Mouse (Mus musculus): ENCODE measurements around the gene Klhl7. TPM values are rescaled to one million over a fixed set of nuclear protein-coding genes. Genes with fewer than 3 reads are reported as not detected.

The Klhl7 gene
- polyA plus RNA-seq (2015; fragmentation: Nextera tagmentation; extraction: Ambion mirVana), result 29.2 and 31.8 TPM in 2 replicates

DNA sequence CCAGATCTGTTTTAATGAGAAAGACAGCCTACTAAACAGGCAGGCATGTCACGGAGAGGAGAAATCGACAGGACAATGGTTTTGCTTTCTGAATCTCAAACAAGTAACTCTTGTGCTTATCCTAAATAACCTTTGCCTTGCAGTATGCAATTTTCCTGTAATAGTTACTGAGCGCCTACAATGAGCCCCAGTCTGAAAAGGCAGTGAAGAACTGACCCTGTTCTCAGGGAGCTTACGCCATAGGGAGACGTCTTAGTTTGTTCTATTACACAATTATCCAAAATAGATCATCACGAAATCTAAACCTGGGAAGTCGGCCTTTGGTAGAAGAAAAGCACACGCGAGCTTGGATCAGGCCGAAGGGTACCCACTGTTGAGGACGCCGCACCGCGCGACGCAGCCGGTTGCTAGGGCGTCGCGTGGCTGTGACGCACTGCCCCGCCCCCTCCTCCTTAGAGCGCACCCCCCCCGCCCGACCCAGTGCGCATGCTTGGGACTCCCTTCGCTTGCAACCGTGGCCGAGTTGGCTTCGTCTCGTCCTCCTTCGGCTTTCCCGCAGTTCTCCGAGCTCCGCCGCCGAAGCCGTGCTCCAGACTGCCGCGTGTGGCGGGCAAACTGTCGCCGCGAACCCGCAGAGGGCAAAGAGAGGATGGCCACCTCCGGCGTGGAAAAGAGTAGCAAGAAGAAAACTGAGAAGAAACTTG, at the start of gene Klhl7:
Gene Klhl7 (plus strand): TSS at position 500 of the 704 bp plus-strand sequence.

GRCm38 (mm10) chr5:24164789-24165445, 64.5 kb downstream of the Klhl7 start, which contains the start of gene Nupl2:
Gene Nupl2, plus strand, starts transcription at chr5:24164963.

Other genes starting within 250 kb of the Klhl7 start
- gene Fam126a, start 69.9 kb upstream of the Klhl7 start, polyA plus RNA-seq (2015; fragmentation: Nextera tagmentation; extraction: Ambion mirVana), result 12.2 and 12.8 TPM in 2 replicates
- 8.4 and 10.1 TPM in 2 replicates for gene Nupl2, start 64.4 kb downstream of the Klhl7 start, polyA plus RNA-seq (2015; fragmentation: Nextera tagmentation; extraction: Ambion mirVana)

Measured in urinary bladder, postnatal 0 days (tissue).